Mouse (Mus musculus) gastrocnemius, adult 2 months (tissue): ENCODE measurements around the gene Olfr859. TPM values are rescaled to one million over a fixed set of nuclear protein-coding genes. Genes with fewer than 3 reads are reported as not detected.
"Not testable (repeated sequence)": the region's sequence is repeated elsewhere in the genome, so short reads cannot be mapped to it uniquely, and the experiment has no call there.

ENCODE experiments used
- DNase-seq: peaks from one replicate; pipeline ENCODE4 v3.0.0; 2022
- H3K27ac ChIP-seq: fragments of 200-600 bp; 2 replicates; pipeline ENCODE4 v1.8.1; 2022; ENCODE audit warnings: mild to moderate bottlenecking
- H3K4me3 ChIP-seq: fragments of 200-600 bp; 2 replicates; pipeline ENCODE4 v1.8.1; 2022; ENCODE audit warnings: mild to moderate bottlenecking, moderate library complexity
- CTCF ChIP-seq: fragments of 200-600 bp; IDR thresholded peaks from 2 replicates; pipeline ENCODE4 v1.8.1; 2022; ENCODE audit warnings: antibody characterized with exemption, mild to moderate bottlenecking, moderate library complexity
- intact Hi-C: fragments of 180-260 bp; cut with DNase I; formaldehyde crosslinking; loops from one replicate; pipeline ENCODE4 v1.15.1; 2025
- long read RNA-seq, 2 experiments: library from polyadenylated mRNA; stranded (forward); transcript quantifications; one replicate each; pipeline ENCODE4 v2.0.0; 2021
- total RNA-seq, 2 experiments: library from RNA; stranded (reverse); gene quantifications; 2 replicates each; pipeline ENCODE4 v1.2.3; 2021

The Olfr859 gene
- total RNA-seq = not detected
- long read RNA-seq, experiment 1 = 0 reads
- long read RNA-seq, experiment 2 = 0 reads

DNA sequence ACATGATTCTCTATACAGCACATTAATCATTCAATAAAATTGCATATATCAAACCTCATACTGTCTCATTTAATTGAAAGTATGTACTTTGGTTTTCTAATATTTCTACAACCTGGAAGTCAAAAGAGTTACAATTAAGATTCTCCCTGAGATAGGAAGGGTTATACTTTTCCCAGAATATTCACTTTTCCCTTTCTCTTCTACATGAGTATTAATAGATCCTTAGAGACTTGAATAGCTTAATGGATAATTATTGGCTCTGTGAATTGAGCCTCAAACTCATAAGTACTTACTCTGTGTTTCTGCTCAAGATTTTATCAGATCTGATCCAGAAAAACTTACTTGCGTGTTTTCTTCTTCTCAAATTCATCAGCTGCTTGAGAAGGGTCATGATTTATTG lies at the start of gene Olfr859:
Gene Olfr859 (plus strand): TSS at position 301 of the 400 bp plus-strand sequence.
- H3K4me3 ChIP-seq, DNase-seq, intact Hi-C loops, H3K27ac ChIP-seq: not testable (repeated sequence)

DNA sequence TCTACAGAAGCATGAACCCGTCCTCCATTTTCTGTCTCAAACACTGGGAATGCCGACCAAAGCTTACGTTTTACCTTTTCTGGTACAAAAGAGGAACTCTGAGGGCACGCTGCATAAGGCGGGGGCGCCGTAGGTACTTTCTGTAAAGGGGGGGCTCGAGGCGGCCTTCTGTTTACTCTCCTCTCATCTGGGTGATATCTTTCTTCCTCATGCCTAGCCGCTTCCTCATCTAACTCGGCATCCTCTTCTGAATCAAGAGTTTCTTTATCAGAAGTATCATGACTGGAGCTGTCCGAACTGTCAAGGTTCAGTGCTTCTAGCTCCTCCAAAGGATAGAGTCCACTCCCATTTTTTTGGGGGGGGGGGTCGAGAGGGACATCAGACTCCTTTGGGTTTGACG lies 35.6 kb upstream of the Olfr859 start:
- intact Hi-C loops = no loop called here
- DNase-seq = no peak

DNA sequence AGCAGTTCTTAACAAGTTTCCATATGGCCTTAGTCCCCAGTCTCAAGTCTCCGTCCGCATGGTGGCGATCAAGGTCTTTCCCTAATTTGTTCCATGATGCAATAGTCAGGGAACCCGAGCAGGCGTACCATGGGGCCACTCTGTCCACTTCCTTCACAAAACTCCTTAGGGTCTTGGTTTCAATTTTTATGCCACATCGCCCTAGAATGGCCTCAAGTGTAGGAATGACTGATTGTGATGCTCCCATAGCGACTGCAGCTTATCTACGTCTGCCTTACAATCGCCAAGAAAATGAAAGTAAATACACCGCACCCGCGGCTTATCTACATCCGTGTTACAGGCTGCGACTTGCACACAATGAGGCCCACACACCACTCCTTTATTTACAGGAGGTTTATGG lies 35.0 kb upstream of the Olfr859 start:
- H3K27ac ChIP-seq = no peak overlapping the region
- H3K4me3 ChIP-seq = no peak overlapping the region
- no peak for DNase-seq
- intact Hi-C loops = no loop called here
- no peak for TF ChIP-seq CTCF

More for the DNA sequence above, 35.6 kb upstream of the Olfr859 start:
- Histone ChIP-seq H3K4me3 (no peak overlapping the region), H3K27ac (no peak overlapping the region)
- TF ChIP-seq CTCF = no peak

DNA sequence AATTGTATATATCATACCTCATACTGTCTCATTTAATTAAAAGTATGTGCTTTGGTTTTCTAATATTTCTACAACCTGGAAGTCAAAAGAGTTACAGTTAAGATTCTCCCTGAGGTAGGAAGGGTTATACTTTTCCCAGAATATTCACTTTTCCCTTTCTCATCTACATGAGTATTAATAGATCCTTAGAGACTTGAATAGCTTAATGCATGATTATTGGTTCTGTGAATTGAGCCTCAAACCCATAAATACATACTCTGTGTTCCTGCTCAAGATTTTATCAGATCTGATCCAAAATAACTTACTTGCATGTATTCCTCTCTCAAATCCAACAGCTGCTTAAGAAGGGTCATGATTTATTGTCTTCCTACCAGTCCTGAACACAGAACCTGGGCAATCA lies 24.7 kb upstream of the Olfr859 start, which contains the start of gene Olfr58:
Gene Olfr58 (plus strand): TSS at position 301 of the 400 bp plus-strand sequence.
- no peak for TF ChIP-seq CTCF
- H3K4me3 ChIP-seq = no peak within 1 kb of the TSS
- no peak for DNase-seq
- intact Hi-C loops = no loop called here
- H3K27ac ChIP-seq = no peak within 1 kb of the TSS

DNA sequence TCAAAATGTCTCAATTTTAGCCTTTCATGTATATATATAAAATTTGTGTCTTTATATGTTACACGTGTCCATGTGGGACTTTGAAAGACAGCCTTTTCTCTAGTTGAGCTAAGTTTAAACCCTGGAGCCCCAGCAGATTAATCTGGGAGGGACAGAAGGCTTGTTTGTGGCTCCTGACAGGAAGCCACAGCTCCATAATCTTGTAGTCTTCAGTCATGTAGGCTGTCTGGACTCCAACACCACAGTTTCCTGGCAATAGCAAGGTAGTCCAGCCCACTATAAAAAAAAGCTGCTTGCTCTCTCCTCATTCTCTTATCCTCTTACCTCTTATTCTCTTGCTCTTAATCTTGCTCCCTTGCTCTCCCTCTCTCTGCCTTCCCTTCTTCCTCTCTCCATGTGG lies 1.7 kb upstream of the Olfr859 start:
- H3K27ac ChIP-seq = no peak overlapping the region
- H3K4me3 ChIP-seq = no peak overlapping the region
- no peak for DNase-seq
- TF ChIP-seq CTCF = no peak
- intact Hi-C loops = no loop called here

DNA sequence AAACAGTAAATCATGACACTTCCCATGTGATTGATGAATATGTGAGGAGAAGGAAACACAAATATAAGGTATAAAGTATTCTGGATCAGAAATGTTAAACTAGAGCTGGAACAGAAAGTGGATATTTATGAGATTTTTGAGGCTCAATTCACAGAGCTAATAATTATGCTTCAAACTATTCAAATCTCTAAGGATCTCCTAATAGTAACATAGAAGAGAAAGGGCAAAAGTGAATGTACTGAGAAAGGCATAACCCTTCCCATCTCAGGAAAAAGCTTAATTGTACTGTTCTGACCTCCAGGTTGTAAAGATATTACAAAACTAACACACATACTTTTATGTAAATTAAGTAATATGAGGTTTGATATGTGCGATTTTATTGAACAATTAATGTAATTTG lies 44.9 kb downstream of the Olfr859 start, which contains the start of gene Olfr860:
Gene Olfr860 (minus strand): TSS at position 101 of the 400 bp plus-strand sequence.
- intact Hi-C loops = no loop called here
- H3K27ac ChIP-seq = no peak within 1 kb of the TSS
- TF ChIP-seq CTCF = no peak
- H3K4me3 ChIP-seq = no peak within 1 kb of the TSS
- DNase-seq = no peak

Other genes starting within 250 kb of the Olfr859 start
- not detected for gene Olfr854, start 237.5 kb upstream of the Olfr859 start, total RNA-seq
- not detected for gene Olfr855, start 222.3 kb upstream of the Olfr859 start, total RNA-seq
- gene Zfp317, start 182.8 kb upstream of the Olfr859 start, total RNA-seq = 10 to 100 TPM; 15.3 to 15.4 TPM
- not detected for gene Olfr857, start 95.5 kb upstream of the Olfr859 start, total RNA-seq
- not detected for gene Olfr58, start 24.6 kb upstream of the Olfr859 start, total RNA-seq
- gene Olfr860, start 44.8 kb downstream of the Olfr859 start, total RNA-seq = not detected
- gene Olfr862, start 83.1 kb downstream of the Olfr859 start, total RNA-seq = not detected
- gene Olfr77, start 112.0 kb downstream of the Olfr859 start, total RNA-seq = not detected
- not detected for gene Olfr866, start 223.1 kb downstream of the Olfr859 start, total RNA-seq